Mouse (Mus musculus) embryonic fibroblast, embryonic 13.5 days (primary cell): Measurements from ENCODE around the gene Pla2r1. TPM values are rescaled to one million over a fixed set of nuclear protein-coding genes. Genes with fewer than 3 reads are reported as not detected.
A peak's percentile ranks its signal among the peaks of the same experiment; 100 is the strongest.

Experiments
- H3K27ac ChIP-seq: 2 replicates; pipeline ENCODE4 v1.5.1; 2012; ENCODE audit warnings: low read length, control low read depth, inconsistent platforms; ENCODE audit not compliant: insufficient read depth
- H3K4me1 ChIP-seq: 2 replicates; pipeline ENCODE4 v1.6.1; 2011; ENCODE audit warnings: low read length; ENCODE audit not compliant: control insufficient read depth, insufficient read depth
- H3K4me3 ChIP-seq: 2 replicates; pipeline ENCODE4 v1.5.1; 2011; ENCODE audit warnings: mild to moderate bottlenecking, control low read depth, low read length; ENCODE audit not compliant: insufficient read depth
- CTCF ChIP-seq: IDR thresholded peaks from 2 replicates; pipeline ENCODE4 v1.5.1; 2011; ENCODE audit warnings: mild to moderate bottlenecking, control low read depth, low read length, moderate library complexity, borderline replicate concordance; ENCODE audit not compliant: insufficient read depth
- POLR2A ChIP-seq: IDR thresholded peaks from 2 replicates; pipeline ENCODE4 v1.6.1; 2011; ENCODE audit warnings: low read depth, mild to moderate bottlenecking, control low read depth, low read length, moderate library complexity
- polyA plus RNA-seq: library from polyadenylated mRNA; stranded (reverse); fragments of >200 nt; gene quantifications from 2 replicates; pipeline ENCODE4 v1.2.4, GENCODE M21; 2011; ENCODE audit warnings: low read depth; ENCODE audit not compliant: missing spikeins, insufficient read length

Pla2r1 gene
- polyA plus RNA-seq, 1 experiment, result 7.9 TPM

DNA sequence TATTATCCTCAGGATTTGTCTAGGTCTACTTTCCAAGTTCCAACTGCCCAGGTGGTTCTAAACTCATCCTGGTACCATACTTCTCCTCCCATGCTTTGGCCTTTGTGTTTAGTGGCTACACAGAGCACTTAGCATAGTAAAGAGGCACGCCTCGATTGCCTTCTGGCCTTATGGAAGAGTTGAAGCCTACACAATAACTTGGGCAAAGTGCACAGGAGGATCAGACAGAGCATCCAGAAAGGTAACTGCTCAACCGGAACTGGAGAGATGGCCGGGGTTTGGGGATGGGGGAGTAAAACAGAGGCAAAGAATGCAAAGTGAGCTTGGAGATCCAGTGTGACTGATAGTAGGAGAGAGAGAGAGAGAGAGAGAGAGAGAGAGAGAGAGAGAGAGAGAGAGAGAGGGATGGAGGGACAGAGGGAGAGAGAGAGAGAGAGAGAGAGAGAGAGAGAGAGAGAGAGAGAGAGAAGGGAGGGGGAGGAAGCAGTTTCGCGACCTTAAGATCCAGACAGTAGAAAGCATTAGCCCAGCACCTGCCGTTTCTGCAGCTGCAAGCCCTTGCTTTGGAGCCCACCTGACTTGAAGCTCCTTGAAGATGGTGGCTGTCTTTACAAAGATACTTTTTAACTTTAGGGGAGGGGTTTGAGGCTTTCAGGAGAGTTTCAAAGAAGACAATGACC is 168.9 kb downstream of the Pla2r1 start:
- no peak overlapping the region for H3K4me3 ChIP-seq
- no peaks in the 10 kb centered on the region for H3K4me1 ChIP-seq
- TF ChIP-seq POLR2A (no peak), CTCF (no peak)
- no peak overlapping the region for H3K27ac ChIP-seq

DNA sequence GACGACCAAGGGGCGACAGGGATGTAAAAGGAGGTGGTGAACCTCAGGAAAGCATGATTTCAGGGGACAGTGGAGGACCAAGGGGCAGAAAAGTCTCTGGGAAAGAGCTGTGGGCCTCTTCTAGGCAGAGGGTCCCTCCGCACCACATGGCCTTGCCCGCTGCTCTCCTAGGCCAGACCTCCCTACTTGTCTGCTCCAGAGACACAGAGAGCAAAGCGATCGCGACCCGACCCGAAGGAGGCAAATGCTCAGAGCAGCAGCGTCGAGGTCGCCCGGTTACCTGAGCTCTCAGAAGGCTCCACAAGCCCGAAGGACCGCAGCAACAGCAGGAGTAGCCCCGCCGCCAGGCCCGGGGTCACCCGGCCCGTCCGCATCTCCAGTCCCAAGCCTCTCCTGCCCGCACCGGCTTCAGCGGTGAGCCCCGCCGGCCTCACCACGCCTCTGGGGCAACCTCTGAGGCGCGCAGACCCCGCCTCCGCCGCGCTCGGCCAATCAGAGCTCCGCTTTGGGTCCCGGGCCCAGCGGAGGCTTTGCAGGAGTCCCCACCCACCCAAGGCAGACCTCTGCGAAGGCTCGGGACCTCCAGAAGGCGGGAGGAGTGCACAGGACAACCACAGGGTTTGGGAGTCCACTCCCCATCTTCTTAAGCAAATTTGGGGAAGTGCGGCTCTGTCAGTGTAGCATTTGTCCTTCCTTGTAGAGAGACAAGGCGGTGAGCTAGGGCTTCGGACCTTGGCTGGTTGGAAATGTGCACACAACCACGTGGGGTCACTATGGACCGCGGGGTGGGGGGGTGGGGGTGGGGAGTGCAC is 170.0 kb downstream of the Pla2r1 start, which contains the start of gene Ly75:
Gene Ly75, minus strand, starts transcription at position 446 of the 812 bp plus-strand sequence.
- H3K27ac ChIP-seq, result no peak within 1 kb of the TSS
- no peaks in the 10 kb centered on the region for H3K4me1 ChIP-seq
- H3K4me3 ChIP-seq, result peak within 1 kb of the TSS; percentile 59
- TF ChIP-seq POLR2A (peak; percentile 63), CTCF (no peak)

GRCm38 (mm10) chr2:60382346-60382745 is 170.8 kb downstream of the Pla2r1 start:
- TF ChIP-seq CTCF (no peak), POLR2A (no peak)
- H3K4me3 ChIP-seq, result peak overlapping the region; percentile 59
- no peaks in the 10 kb centered on the region for H3K4me1 ChIP-seq
- H3K27ac ChIP-seq, result no peak overlapping the region

DNA sequence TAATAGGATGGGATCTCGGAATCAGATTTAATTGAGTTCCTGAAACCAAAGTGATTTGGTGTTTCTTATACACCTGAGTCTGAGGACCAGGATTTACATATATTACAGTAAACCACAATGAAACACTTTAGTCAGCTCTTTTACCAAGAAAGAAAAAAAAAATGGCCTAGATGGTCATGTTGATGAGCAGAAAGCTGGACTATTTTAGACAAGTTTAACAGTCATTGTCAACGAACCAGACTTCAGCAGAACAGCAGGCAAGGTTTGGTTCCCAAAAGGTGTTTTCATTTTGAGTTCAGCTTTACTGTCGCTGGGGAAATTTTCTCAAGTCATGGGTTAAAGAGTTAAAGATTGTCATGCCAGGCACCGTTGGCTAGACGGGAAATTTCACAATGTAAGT is 175.8 kb downstream of the Pla2r1 start:
- TF ChIP-seq POLR2A (no peak), CTCF (no peak)
- no peak overlapping the region for H3K4me3 ChIP-seq
- no peaks in the 10 kb centered on the region for H3K4me1 ChIP-seq
- no peak overlapping the region for H3K27ac ChIP-seq

GRCm38 (mm10) chr2:60375608-60376107 is 177.4 kb downstream of the Pla2r1 start:
- TF ChIP-seq CTCF, result no peak
- no peak for TF ChIP-seq POLR2A
- Histone ChIP-seq H3K4me3 (no peak overlapping the region), H3K4me1 (no peaks in the 10 kb centered on the region), H3K27ac (no peak overlapping the region)

DNA sequence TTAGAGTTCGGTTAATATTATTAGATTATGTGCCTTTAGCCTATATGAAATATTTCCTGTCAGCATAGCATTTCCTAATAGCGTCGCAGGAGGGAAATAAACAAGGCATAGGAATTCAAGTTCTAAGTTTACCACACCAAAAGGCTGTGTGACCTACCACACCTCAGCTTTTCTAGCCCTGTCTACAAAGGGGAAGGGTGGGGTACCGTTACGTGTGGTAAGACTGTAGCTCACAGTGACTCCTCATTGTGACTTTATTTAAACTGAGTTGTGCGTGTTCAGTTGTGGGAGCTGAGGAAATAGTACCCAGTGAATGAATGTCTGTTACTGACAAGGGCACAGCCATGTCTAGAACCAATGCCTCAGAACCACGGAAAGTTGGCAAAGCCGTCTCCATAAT is 178.0 kb downstream of the Pla2r1 start:
- Histone ChIP-seq H3K4me3 (no peak overlapping the region), H3K4me1 (peaks cover under 1% of the 10 kb centered on the region; the same call in 1 of the 2 replicates), H3K27ac (no peak overlapping the region)
- TF ChIP-seq POLR2A, result no peak

DNA sequence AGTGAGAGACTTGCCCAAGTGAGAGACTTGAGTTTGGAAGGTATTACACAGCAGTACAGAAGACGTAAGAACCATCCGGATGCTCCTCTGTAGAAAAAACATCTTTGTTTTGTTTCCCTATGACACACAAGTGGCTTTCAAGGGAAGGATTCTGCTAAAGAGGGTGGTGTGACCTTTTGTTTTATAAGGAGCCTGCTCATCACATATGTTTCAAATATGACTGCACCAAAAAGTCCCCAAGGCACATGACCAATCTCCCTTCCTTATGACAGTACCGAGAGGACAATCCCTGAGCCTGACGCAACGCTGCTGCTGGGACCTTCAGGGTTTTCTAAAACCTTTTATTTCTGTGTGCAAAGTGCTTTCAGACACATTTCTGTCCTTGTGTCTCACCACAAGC is 182.9 kb downstream of the Pla2r1 start:
- no peak overlapping the region for H3K4me3 ChIP-seq
- TF ChIP-seq POLR2A, result no peak
- peak overlapping the region; percentile 85 for H3K27ac ChIP-seq
- peaks cover 9% of the 10 kb centered on the region; the same call in 1 of the 2 replicates for H3K4me1 ChIP-seq

- TF ChIP-seq CTCF, result no peak
- peaks cover 9% of the 10 kb centered on the region; the same call in 1 of the 2 replicates for H3K4me1 ChIP-seq
- peak overlapping the region; percentile 85 for H3K27ac ChIP-seq
- H3K4me3 ChIP-seq, result no peak overlapping the region
These were observed 183.7 kb downstream of the Pla2r1 start for GRCm38 (mm10) chr2:60369454-60369853.

- TF ChIP-seq POLR2A (no peak), CTCF (no peak)
- H3K27ac ChIP-seq, result no peak overlapping the region
- no peak overlapping the region for H3K4me3 ChIP-seq
These were observed 185.2 kb downstream of the Pla2r1 start for GRCm38 (mm10) chr2:60367871-60368270.

More at GRCm38 (mm10) chr2:60367871-60368270, 185.2 kb downstream of the Pla2r1 start:
- H3K4me1 ChIP-seq, result peaks cover 9% of the 10 kb centered on the region; the same call in 1 of the 2 replicates

Other genes starting within 250 kb of the Pla2r1 start
- gene Ly75, start 170.0 kb downstream of the Pla2r1 start, polyA plus RNA-seq, result 13.7 and 20.2 TPM in 2 replicates
- gene Itgb6, start 169.3 kb upstream of the Pla2r1 start, polyA plus RNA-seq, result not detected in 2 replicates